Mouse (Mus musculus) heart, embryonic 13.5 days (tissue): ENCODE results near the gene Safb. TPM values are rescaled to one million over a fixed set of nuclear protein-coding genes. Genes with fewer than 3 reads are reported as not detected.

Source experiments
- ATAC-seq: fragments of 200-750 bp; cut with Nextera tagmentation; 2 replicates; pipeline ENCODE4 v1.8.0; 2017; ENCODE audit warnings: moderate TSS enrichment; ENCODE audit not compliant: insufficient number of reproducible peaks, low FRiP score, low TSS enrichment; ENCODE audit errors: extremely low read depth
- H3K27ac ChIP-seq: fragments of 300-500 bp; sonication (generic); replicated peaks from 2 replicates; pipeline ENCODE4 v1.5.1; 2015; ENCODE audit warnings: moderate library complexity, mild to moderate bottlenecking, inconsistent platforms
- H3K27me3 ChIP-seq: fragments of 300-500 bp; sonication (generic); replicated peaks from 2 replicates; pipeline ENCODE4 v1.6.1; 2015; ENCODE audit warnings: mild to moderate bottlenecking, inconsistent platforms
- H3K36me3 ChIP-seq: fragments of 300-500 bp; sonication (generic); 2 replicates; pipeline ENCODE4 v1.6.1; 2015; ENCODE audit warnings: mild to moderate bottlenecking, inconsistent platforms
- H3K4me1 ChIP-seq: fragments of 300-500 bp; sonication (generic); 2 replicates; pipeline ENCODE4 v1.6.1; 2015; ENCODE audit warnings: inconsistent platforms
- H3K4me2 ChIP-seq: fragments of 300-500 bp; sonication (generic); 2 replicates; pipeline ENCODE4 v1.6.1; 2015; ENCODE audit warnings: inconsistent platforms, mild to moderate bottlenecking, moderate library complexity
- H3K4me3 ChIP-seq: fragments of 300-500 bp; sonication (generic); 2 replicates; pipeline ENCODE4 v1.5.1; 2015; ENCODE audit warnings: moderate library complexity, mild to moderate bottlenecking, inconsistent platforms
- H3K9ac ChIP-seq: fragments of 300-500 bp; sonication (generic); 2 replicates; pipeline ENCODE4 v1.6.1; 2015; ENCODE audit warnings: inconsistent platforms, mild to moderate bottlenecking, moderate library complexity
- H3K9me3 ChIP-seq: fragments of 300-500 bp; sonication (generic); 2 replicates; pipeline ENCODE4 v1.6.1; 2016; ENCODE audit warnings: inconsistent platforms
- WGBS: fragments of 180-500 bp; shearing (Covaris S2); methylation state at CpG from one replicate; pipeline ENCODE4 v1.1.7; 2015; ENCODE audit warnings: mixed read lengths; 5-methylcytosine and 5-hydroxymethylcytosine counted together
- polyA plus RNA-seq: library from polyadenylated mRNA; unstranded; fragments of >200 nt; fragmentation: Nextera tagmentation; extraction: Ambion mirVana; gene quantifications from 2 replicates; pipeline ENCODE4 v1.2.1, GENCODE M21; 2015

The Safb gene
- polyA plus RNA-seq, 1 experiment from 2014 or later = 68.1 TPM

DNA sequence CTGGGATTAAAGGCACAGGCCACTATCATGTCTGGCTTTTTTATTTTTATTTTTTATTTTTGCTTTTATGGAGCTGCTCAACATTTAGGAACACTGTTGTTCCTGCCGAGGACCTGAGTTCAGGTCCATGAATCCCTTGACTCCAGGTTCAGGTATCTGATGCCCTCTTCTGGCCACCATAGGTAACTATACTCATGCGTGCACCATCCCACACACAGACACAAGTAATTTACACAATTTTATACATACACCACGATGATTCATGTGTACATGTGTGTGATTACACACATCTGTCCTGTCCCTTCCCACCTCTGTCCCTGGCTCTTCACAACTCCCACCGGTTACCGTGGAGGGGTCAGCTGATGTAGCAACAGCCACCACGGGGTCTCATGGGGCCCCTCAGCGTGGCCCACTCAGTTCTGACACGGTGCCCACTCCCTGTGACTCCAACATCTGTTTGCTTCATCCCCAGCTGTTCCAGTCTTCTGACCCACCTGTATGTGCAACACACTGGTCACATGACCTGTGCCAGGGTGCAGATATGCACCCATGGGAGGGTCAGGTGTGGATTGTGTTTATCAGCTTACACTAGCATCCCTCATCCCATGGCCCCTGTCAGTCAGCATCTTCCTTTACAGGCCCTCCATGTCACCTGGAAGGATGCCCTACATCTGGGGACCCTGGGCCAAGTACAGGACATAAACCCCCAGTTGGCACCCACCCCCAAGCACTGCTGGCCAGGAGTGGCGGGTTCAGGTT is 36.6 kb upstream of the Safb start:
- 66% methylated on average over 9 of the region's 9 CpGs for WGBS
- no peak overlapping the region for H3K4me2 ChIP-seq
- ATAC-seq = no peak

DNA sequence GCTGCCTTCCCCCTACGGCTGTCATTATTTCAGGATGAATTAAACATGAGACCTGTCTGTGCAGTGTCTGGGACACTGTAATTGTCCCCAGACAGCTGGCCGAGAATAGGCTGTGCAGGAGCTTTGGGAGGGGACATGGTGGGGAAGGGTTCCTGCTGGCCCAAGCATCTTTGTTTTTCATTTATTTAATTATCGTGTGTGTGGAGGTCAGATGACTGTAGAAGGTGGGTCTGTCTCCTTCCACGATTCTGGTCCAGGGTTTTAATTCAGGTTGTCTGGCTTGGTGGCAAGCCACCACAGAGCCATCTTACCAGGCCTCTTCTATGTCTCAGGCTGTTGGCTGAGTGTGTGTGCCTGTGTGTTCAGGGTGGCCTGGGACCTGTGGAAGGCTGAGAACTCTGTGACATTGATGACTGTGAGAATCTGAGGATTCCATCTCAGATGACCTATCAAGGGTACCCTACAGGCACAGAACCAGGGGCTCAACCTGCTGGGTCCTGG is 36.0 kb upstream of the Safb start:
- WGBS = 61% methylated on average over 4 of the region's 4 CpGs

More for the DNA sequence above, 36.6 kb upstream of the Safb start:
- Histone ChIP-seq H3K4me3 (no peak overlapping the region), H3K36me3 (no peaks in the 10 kb centered on the region), H3K27ac (no peak overlapping the region), H3K4me1 (peaks cover 7% of the 10 kb centered on the region), H3K9ac (no peak overlapping the region), H3K27me3 (no peaks in the 10 kb centered on the region), H3K9me3 (no peaks in the 10 kb centered on the region)

DNA sequence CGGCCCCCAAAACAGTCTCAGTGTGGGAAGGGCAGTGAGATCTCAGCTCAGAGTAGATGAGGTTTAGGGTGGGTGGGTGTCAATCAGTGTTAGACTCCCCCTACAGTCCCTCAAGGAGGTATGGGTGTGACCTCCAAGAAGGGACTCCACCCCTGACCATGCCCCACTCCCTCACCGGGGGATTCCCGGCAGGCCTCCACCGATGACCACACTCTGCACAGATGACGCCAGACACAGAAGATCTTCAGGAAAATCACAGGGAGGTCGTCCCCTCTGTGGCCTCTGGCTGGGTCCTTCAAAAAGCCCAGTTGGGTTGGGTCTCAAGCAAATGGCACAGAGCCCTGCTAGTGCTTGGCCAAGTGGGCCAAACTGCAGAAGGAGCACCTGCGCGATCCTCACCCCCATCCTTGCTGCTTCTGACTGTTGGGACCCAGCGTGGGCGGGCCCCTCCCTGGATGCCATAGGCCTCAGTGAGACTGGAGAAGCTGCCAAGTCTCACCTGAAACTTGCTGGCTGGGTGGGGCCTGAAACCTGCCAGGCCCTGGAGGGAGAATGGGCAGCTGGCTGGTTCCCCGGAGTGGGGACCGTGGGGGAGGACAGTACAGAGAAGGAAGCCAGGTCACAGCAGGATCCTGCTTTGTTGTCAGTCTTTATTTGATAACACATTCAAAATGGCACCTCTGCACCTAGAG is 33.7 kb upstream of the Safb start:
- WGBS = 64% methylated on average over 12 of the region's 12 CpGs
- ATAC-seq = no peak

More for the DNA sequence above, 36.0 kb upstream of the Safb start:
- no peaks in the 10 kb centered on the region for H3K36me3 ChIP-seq
- peaks cover 7% of the 10 kb centered on the region for H3K4me1 ChIP-seq
- no peaks in the 10 kb centered on the region for H3K27me3 ChIP-seq
- H3K9me3 ChIP-seq = no peaks in the 10 kb centered on the region
- H3K27ac ChIP-seq = no peak overlapping the region
- H3K4me2 ChIP-seq = no peak overlapping the region
- no peak overlapping the region for H3K9ac ChIP-seq
- ATAC-seq = no peak
- H3K4me3 ChIP-seq = no peak overlapping the region

DNA sequence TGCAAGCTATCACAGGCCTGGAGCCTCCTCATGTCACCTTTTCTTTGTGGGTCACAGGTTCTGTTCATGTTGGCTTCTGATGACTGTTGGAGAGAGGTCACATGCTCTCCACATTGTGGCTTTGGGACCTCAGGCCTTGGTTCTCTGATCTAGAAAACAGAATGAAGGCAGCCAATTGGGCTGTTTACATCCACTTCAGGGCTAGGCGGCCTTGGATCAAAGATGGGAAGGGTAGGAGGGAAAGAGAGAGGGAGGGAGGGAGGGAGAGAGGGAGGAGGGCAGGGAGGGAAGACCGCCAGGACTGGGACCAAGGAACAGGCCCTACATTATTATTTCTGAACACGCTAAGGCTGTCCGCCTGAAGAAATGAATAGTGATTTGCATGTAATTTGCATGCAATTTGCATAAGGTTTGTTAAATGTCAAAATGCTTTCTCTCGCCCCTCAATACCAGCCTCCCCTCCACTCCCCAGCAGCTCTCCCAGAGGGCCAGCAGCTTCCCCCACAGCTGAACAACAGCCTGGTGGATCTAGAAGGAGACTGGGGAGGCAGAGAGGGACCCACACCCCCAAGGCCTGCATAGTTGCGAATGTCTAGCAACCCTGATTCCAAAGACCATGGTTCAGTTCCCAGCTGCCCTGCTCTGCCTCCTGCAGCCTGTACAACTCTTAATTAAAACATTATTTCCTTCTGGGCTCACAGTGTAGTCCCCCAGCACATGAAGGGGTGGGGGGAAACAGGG is 32.6 kb upstream of the Safb start:
- Histone ChIP-seq H3K4me3 (no peak overlapping the region), H3K4me1 (peaks cover 4% of the 10 kb centered on the region), H3K9ac (no peak overlapping the region), H3K4me2 (no peak overlapping the region), H3K36me3 (no peaks in the 10 kb centered on the region), H3K27me3 (0 out of 2 replicates have a peak, but pooled peaks cover 5% of the 10 kb centered on the region), H3K9me3 (no peaks in the 10 kb centered on the region), H3K27ac (no peak overlapping the region)
- ATAC-seq = no peak
- 70% methylated on average over 6 of the region's 6 CpGs for WGBS

More for the DNA sequence above, 33.7 kb upstream of the Safb start:
- no peak overlapping the region for H3K27ac ChIP-seq
- no peaks in the 10 kb centered on the region for H3K9me3 ChIP-seq
- peaks cover 7% of the 10 kb centered on the region for H3K4me1 ChIP-seq
- H3K9ac ChIP-seq = no peak overlapping the region
- H3K36me3 ChIP-seq = no peaks in the 10 kb centered on the region
- H3K27me3 ChIP-seq = 0 out of 2 replicates have a peak, but pooled peaks cover 5% of the 10 kb centered on the region
- no peak overlapping the region for H3K4me2 ChIP-seq
- H3K4me3 ChIP-seq = no peak overlapping the region

DNA sequence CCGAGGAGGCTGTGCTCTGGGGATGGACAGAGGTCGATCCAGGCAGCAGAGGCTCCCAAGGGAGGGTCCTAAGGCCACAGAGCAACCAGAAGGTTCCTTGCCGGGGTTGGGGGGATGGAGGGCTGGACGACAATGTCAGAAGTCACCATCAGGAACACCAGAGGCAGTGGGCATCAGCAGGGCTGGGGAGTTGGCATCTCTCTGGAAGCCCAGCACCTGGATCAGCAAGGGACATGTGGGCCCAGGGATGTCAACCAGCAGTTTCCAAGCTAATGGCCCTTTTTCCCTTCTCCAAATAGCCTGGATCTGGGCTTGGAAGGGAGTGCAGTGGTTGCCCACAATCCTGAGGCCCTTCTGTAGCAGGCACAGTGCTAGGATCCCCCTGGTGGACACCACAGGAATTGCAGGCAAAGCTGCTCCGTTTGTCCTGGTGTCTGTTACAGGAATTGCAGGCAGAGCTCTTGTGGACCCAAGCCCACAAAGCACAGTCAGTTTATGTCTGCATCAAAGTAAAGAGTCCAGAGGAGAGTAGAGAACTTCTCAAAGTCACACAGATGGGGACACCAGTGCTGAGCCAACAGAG is 31.8 kb upstream of the Safb start:
- H3K4me1 ChIP-seq = no peaks in the 10 kb centered on the region
- no peak overlapping the region for H3K4me3 ChIP-seq
- H3K4me2 ChIP-seq = no peak overlapping the region
- no peak overlapping the region for H3K9ac ChIP-seq
- H3K9me3 ChIP-seq = no peaks in the 10 kb centered on the region
- H3K36me3 ChIP-seq = no peaks in the 10 kb centered on the region
- WGBS = 53% methylated on average over 5 of the region's 5 CpGs
- H3K27me3 ChIP-seq = 0 out of 2 replicates have a peak, but pooled peaks cover 5% of the 10 kb centered on the region
- ATAC-seq = no peak
- H3K27ac ChIP-seq = no peak overlapping the region

DNA sequence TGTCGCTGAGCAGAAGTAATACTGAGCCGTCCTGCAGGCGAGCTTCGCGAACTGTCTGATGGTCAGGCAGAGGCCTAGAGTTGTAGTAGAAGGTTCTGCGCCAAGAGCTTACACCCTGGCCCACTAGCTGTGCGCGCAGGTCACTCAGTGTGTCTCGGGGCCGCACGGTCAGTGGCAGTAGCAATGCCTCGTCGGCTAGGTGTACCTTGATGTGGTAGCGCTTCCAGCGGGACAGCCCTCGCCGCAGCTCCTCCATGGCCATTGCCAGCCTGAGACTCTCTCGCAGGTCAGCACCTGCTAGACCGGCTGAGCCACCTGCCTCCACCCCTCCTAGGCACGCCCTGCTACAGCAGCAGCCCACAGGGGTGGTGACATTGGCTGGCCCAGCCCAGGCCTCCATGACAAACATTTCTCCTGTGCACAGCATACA is 30.5 kb upstream of the Safb start, which contains the start of gene Gm20219:
Gm20219 (minus strand) TSS at position 266 of the 430 bp plus-strand sequence.
- no peak for ATAC-seq
- H3K27ac ChIP-seq = no peak within 1 kb of the TSS
- H3K9me3 ChIP-seq = no peaks in the 10 kb centered on the region
- no peak within 1 kb of the TSS for H3K4me3 ChIP-seq
- H3K4me2 ChIP-seq = no peak within 1 kb of the TSS
- no peaks in the 10 kb centered on the region for H3K36me3 ChIP-seq
- 0 out of 2 replicates have a peak, but pooled peaks cover 5% of the 10 kb centered on the region for H3K27me3 ChIP-seq
- 74% methylated on average over 20 of the region's 20 CpGs for WGBS
- no peaks in the 10 kb centered on the region; the same call in 1 of the 2 replicates for H3K4me1 ChIP-seq
- no peak within 1 kb of the TSS for H3K9ac ChIP-seq

DNA sequence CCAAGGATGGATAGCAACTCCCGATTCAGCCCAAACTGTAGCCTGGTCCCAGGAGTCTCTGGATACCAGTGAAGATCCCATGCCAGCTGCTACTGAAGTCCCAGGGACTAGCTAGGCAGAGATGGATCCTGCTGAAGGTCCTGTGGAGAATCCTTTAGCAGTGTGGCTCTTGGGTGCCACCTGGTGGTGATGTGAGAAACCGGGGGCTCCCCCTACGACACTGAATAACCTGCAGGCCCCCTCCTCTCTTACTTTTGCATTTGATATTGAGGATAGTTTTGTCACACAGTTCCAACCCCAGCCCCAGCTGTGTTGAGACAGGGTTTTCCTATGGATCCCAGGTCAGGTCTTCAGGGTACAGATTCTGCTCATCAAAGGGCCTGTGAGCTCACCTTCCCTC is 26.2 kb upstream of the Safb start:
- WGBS = 13% methylated on average over 3 of the region's 3 CpGs
- no peak for ATAC-seq

DNA sequence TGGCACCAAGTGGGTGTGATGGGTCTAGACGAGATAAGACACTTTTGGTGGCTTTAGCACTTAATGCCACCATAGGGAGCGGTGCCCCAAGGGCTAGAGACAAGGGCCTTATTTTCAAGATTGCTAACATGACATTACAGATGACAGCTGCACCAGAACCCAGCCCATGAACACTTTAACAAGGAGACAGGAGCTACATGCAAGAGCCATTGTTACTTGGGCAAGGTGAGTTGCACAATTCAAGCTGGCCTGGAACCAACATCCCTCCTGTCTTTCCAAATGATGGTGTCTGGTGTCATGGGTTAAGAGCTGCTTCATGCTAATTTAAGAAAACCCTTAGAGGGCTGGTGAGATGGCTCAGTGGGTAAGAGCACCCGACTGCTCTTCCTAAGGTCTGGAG is 25.2 kb upstream of the Safb start:
- no peak overlapping the region for H3K27ac ChIP-seq
- no peak overlapping the region for H3K4me3 ChIP-seq
- no peak overlapping the region for H3K9ac ChIP-seq
- no peaks in the 10 kb centered on the region for H3K9me3 ChIP-seq
- peaks cover 3% of the 10 kb centered on the region; the same call in 1 of the 2 replicates for H3K4me1 ChIP-seq
- 56% methylated on average over 3 of the region's 3 CpGs for WGBS
- H3K27me3 ChIP-seq = no peaks in the 10 kb centered on the region
- peaks cover 38% of the 10 kb centered on the region for H3K36me3 ChIP-seq
- no peak for ATAC-seq
- H3K4me2 ChIP-seq = no peak overlapping the region

More for the DNA sequence above, 26.2 kb upstream of the Safb start:
- 0 out of 2 replicates have a peak, but pooled peaks cover 5% of the 10 kb centered on the region for H3K27me3 ChIP-seq
- no peak overlapping the region for H3K4me2 ChIP-seq
- no peak overlapping the region for H3K4me3 ChIP-seq
- no peak overlapping the region for H3K9ac ChIP-seq
- no peak overlapping the region for H3K27ac ChIP-seq
- H3K36me3 ChIP-seq = peaks cover 29% of the 10 kb centered on the region
- no peaks in the 10 kb centered on the region for H3K9me3 ChIP-seq
- peaks cover 3% of the 10 kb centered on the region; the same call in 1 of the 2 replicates for H3K4me1 ChIP-seq

DNA sequence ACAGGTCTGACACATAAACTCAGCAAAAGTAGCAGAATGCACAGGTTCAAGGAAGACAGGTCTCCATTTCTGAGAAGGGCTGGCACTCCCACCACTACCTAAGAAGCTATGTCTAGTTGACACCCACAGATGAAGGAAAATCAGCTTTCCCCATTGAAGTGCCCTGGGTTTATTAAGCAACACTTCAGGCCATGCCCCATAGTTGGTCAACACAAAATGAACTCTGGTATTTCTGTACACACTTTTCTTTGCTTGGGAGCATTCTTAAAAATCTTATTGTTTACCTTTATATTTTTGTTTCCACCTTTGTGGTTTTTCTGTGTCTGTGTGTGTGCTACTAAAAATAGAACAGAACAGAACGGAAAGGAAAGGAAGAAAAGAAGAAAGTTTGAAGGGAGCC is 24.5 kb upstream of the Safb start:
- WGBS = 47% methylated on average over 1 of the region's 1 CpGs
- no peak overlapping the region for H3K4me3 ChIP-seq
- H3K4me1 ChIP-seq = peaks cover 3% of the 10 kb centered on the region; the same call in 1 of the 2 replicates
- peaks cover 45% of the 10 kb centered on the region for H3K36me3 ChIP-seq
- H3K4me2 ChIP-seq = no peak overlapping the region
- H3K27ac ChIP-seq = no peak overlapping the region
- no peak overlapping the region for H3K9ac ChIP-seq
- no peaks in the 10 kb centered on the region for H3K27me3 ChIP-seq
- H3K9me3 ChIP-seq = no peaks in the 10 kb centered on the region
- no peak for ATAC-seq

DNA sequence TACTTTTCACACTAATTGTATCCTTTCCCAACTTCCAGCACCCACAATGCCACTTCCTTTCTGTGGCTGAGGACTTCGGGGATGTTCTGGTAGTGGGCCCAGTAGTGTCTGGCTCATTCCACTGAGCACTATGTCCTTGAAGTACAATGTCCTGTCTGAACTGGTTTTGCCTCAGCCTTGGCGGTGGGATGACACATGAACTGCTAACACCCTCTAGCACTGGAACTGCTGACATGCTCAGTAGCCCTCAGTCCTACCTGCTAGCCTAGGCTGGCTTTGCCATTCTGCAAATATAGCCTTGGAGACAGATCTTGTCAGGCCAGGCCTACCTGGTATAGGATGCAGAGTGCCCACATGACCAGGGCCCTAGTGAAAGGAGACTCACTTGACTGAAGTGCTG is 22.8 kb upstream of the Safb start:
- no peak overlapping the region for H3K4me3 ChIP-seq
- ATAC-seq = no peak
- no peaks in the 10 kb centered on the region for H3K9me3 ChIP-seq

More for the DNA sequence above, 22.8 kb upstream of the Safb start:
- Histone ChIP-seq H3K4me2 (no peak overlapping the region), H3K4me1 (peaks cover 3% of the 10 kb centered on the region; the same call in 1 of the 2 replicates), H3K36me3 (peaks cover 63% of the 10 kb centered on the region), H3K27me3 (no peaks in the 10 kb centered on the region), H3K27ac (no peak overlapping the region), H3K9ac (no peak overlapping the region)
- 87% methylated on average over 2 of the region's 2 CpGs for whole genome bisulfite sequencing
